Mouse (Mus musculus): Measurements from ENCODE around the gene Nhlrc2. TPM values are rescaled to one million over a fixed set of nuclear protein-coding genes. Genes with fewer than 3 reads are reported as not detected.
"Not testable (repeated sequence)": the region's sequence is repeated elsewhere in the genome, so short reads cannot be mapped to it uniquely, and the experiment has no call there.

Gene Nhlrc2
- polyA plus RNA-seq (2012; ENCODE audit: insufficient read depth, low replicate concordance): 2.2 and 4.6 TPM in 2 replicates

- H3K4me1 ChIP-seq: peaks cover 46% of the 10 kb centered on the region
- H3K36me3 ChIP-seq (replicated peaks; ENCODE audit: low read length): peaks cover 55% of the 10 kb centered on the region
- H3K4me3 ChIP-seq (replicated peaks): peak within 1 kb of the TSS; percentile 98
- no peaks in the 10 kb centered on the region for H3K9me3 ChIP-seq
- H3K27me3 ChIP-seq (replicated peaks): no peaks in the 10 kb centered on the region
- no peak for TF ChIP-seq GATA1 (IDR thresholded peaks at IDR 0.05; ENCODE audit: borderline replicate concordance, low read length)
- TF ChIP-seq FLI1 (IDR thresholded peaks at IDR 0.05; ENCODE audit: low read length): no peak
Observed at GRCm38 (mm10) chr19:56548230-56549032, at the start of gene Nhlrc2. Gene Nhlrc2 (plus strand): TSS chr19:56548261.

GRCm38 (mm10) chr19:56503069-56503468, 45.0 kb upstream of the Nhlrc2 start:
- not testable (repeated sequence) for H3K9me3 ChIP-seq; H3K36me3 ChIP-seq (replicated peaks; ENCODE audit: low read length); H3K4me3 ChIP-seq (replicated peaks); H3K4me1 ChIP-seq; H3K27me3 ChIP-seq (replicated peaks)

- H3K36me3 ChIP-seq (replicated peaks; ENCODE audit: low read length): not testable (repeated sequence)
Observed at GRCm38 (mm10) chr19:56503525-56503924, 44.5 kb upstream of the Nhlrc2 start.

GRCm38 (mm10) chr19:56511207-56511606, 36.9 kb upstream of the Nhlrc2 start:
- H3K4me1 ChIP-seq; H3K36me3 ChIP-seq (replicated peaks; ENCODE audit: low read length); H3K4me3 ChIP-seq (replicated peaks); H3K27me3 ChIP-seq (replicated peaks); H3K9me3 ChIP-seq: not testable (repeated sequence)

More at GRCm38 (mm10) chr19:56503525-56503924, 44.5 kb upstream of the Nhlrc2 start:
- not testable (repeated sequence) for H3K4me1 ChIP-seq; H3K4me3 ChIP-seq (replicated peaks); H3K27me3 ChIP-seq (replicated peaks); H3K9me3 ChIP-seq

- not testable (repeated sequence) for H3K4me1 ChIP-seq; H3K36me3 ChIP-seq (replicated peaks; ENCODE audit: low read length); H3K27me3 ChIP-seq (replicated peaks); H3K4me3 ChIP-seq (replicated peaks); H3K9me3 ChIP-seq
Observed at GRCm38 (mm10) chr19:56513527-56513926, 34.5 kb upstream of the Nhlrc2 start.

- not testable (repeated sequence) for H3K4me1 ChIP-seq; H3K27me3 ChIP-seq (replicated peaks); H3K4me3 ChIP-seq (replicated peaks); H3K36me3 ChIP-seq (replicated peaks; ENCODE audit: low read length); H3K9me3 ChIP-seq
Observed at GRCm38 (mm10) chr19:56519408-56519807, 28.7 kb upstream of the Nhlrc2 start.

- Histone ChIP-seq H3K4me1 (peaks cover 11% of the 10 kb centered on the region), H3K36me3 (replicated peaks; ENCODE audit: low read length) (peaks cover 45% of the 10 kb centered on the region)
- H3K27me3 ChIP-seq (replicated peaks); H3K4me3 ChIP-seq (replicated peaks); H3K9me3 ChIP-seq: not testable (repeated sequence)
Observed at GRCm38 (mm10) chr19:56530529-56530928, 17.5 kb upstream of the Nhlrc2 start.

- no peaks in the 10 kb centered on the region for H3K27me3 ChIP-seq (replicated peaks)
- no peak overlapping the region for H3K4me3 ChIP-seq (replicated peaks)
- H3K36me3 ChIP-seq (replicated peaks; ENCODE audit: low read length): peaks cover 53% of the 10 kb centered on the region
- no peak for TF ChIP-seq GATA1 (IDR thresholded peaks at IDR 0.05; ENCODE audit: borderline replicate concordance, low read length)
- TF ChIP-seq FLI1 (IDR thresholded peaks at IDR 0.05; ENCODE audit: low read length): no peak
- peaks cover 11% of the 10 kb centered on the region for H3K4me1 ChIP-seq
- H3K9me3 ChIP-seq: no peaks in the 10 kb centered on the region
Observed at GRCm38 (mm10) chr19:56531251-56531650, 16.8 kb upstream of the Nhlrc2 start.

GRCm38 (mm10) chr19:56533291-56534071, 14.6 kb upstream of the Nhlrc2 start:
- peaks cover 11% of the 10 kb centered on the region for H3K4me1 ChIP-seq
- no peak overlapping the region for H3K4me3 ChIP-seq (replicated peaks)
- no peaks in the 10 kb centered on the region for H3K27me3 ChIP-seq (replicated peaks)
- H3K36me3 ChIP-seq (replicated peaks; ENCODE audit: low read length): peaks cover 75% of the 10 kb centered on the region
- H3K9me3 ChIP-seq: no peaks in the 10 kb centered on the region
- TF ChIP-seq GATA1 (IDR thresholded peaks at IDR 0.05; ENCODE audit: borderline replicate concordance, low read length) (no peak), FLI1 (IDR thresholded peaks at IDR 0.05; ENCODE audit: low read length) (no peak)

- Histone ChIP-seq H3K9me3 (no peaks in the 10 kb centered on the region), H3K4me1 (peaks cover 11% of the 10 kb centered on the region), H3K27me3 (replicated peaks) (no peaks in the 10 kb centered on the region), H3K4me3 (replicated peaks) (no peak overlapping the region), H3K36me3 (replicated peaks; ENCODE audit: low read length) (peaks cover 84% of the 10 kb centered on the region)
- TF ChIP-seq FLI1 (IDR thresholded peaks at IDR 0.05; ENCODE audit: low read length): no peak
- TF ChIP-seq GATA1 (IDR thresholded peaks at IDR 0.05; ENCODE audit: borderline replicate concordance, low read length): no peak
Observed at GRCm38 (mm10) chr19:56534337-56534736, 13.7 kb upstream of the Nhlrc2 start.

- H3K4me3 ChIP-seq (replicated peaks): no peak overlapping the region
- TF ChIP-seq GATA1 (IDR thresholded peaks at IDR 0.05; ENCODE audit: borderline replicate concordance, low read length) (no peak), FLI1 (IDR thresholded peaks at IDR 0.05; ENCODE audit: low read length) (no peak)
- H3K9me3 ChIP-seq: no peaks in the 10 kb centered on the region
- H3K36me3 ChIP-seq (replicated peaks; ENCODE audit: low read length): peaks cover 89% of the 10 kb centered on the region
- H3K27me3 ChIP-seq (replicated peaks): no peaks in the 10 kb centered on the region
- H3K4me1 ChIP-seq: peaks cover 11% of the 10 kb centered on the region
Observed at GRCm38 (mm10) chr19:56535064-56535463, 13.0 kb upstream of the Nhlrc2 start.
